Mouse (Mus musculus) hindbrain, embryonic 12.5 days (tissue): ENCODE results near the gene Tet3. TPM values are rescaled to one million over a fixed set of nuclear protein-coding genes. Genes with fewer than 3 reads are reported as not detected.

Experiments used
- ATAC-seq: fragments of 200-750 bp; cut with Nextera tagmentation; 2 replicates; pipeline ENCODE4 v1.8.0; 2017; ENCODE audit warnings: moderate TSS enrichment; ENCODE audit not compliant: low FRiP score
- H3K27ac ChIP-seq: fragments of 300-500 bp; sonication (generic); 2 replicates; pipeline ENCODE4 v1.5.1; 2016; ENCODE audit warnings: mild to moderate bottlenecking
- H3K27me3 ChIP-seq: fragments of 300-500 bp; sonication (generic); 2 replicates; pipeline ENCODE4 v1.6.1; 2016; ENCODE audit warnings: mild to moderate bottlenecking
- H3K36me3 ChIP-seq: fragments of 300-500 bp; sonication (generic); 2 replicates; pipeline ENCODE4 v1.6.1; 2016; ENCODE audit warnings: mild to moderate bottlenecking
- H3K4me1 ChIP-seq: fragments of 300-500 bp; sonication (generic); 2 replicates; pipeline ENCODE4 v1.6.1; 2016
- H3K4me2 ChIP-seq: fragments of 300-500 bp; sonication (generic); replicated peaks from 2 replicates; pipeline ENCODE4 v1.6.1; 2016; ENCODE audit warnings: mild to moderate bottlenecking
- H3K4me3 ChIP-seq: fragments of 300-500 bp; sonication (generic); 2 replicates; pipeline ENCODE4 v1.5.1; 2016; ENCODE audit warnings: mild to moderate bottlenecking
- H3K9ac ChIP-seq: fragments of 300-500 bp; sonication (generic); 2 replicates; pipeline ENCODE4 v1.6.1; 2016; ENCODE audit warnings: mild to moderate bottlenecking, moderate library complexity
- H3K9me3 ChIP-seq: fragments of 300-500 bp; sonication (generic); replicated peaks from 2 replicates; pipeline ENCODE4 v1.6.1; 2016; ENCODE audit warnings: mild to moderate bottlenecking
- WGBS: fragments of 180-500 bp; shearing (Covaris S2); methylation state at CpG from one replicate; pipeline ENCODE4 v1.1.7; 2016; 5-methylcytosine and 5-hydroxymethylcytosine counted together
- polyA plus RNA-seq: library from polyadenylated mRNA; unstranded; fragments of >200 nt; fragmentation: Nextera tagmentation; extraction: Ambion mirVana; gene quantifications from 2 replicates; pipeline ENCODE4 v1.2.1, GENCODE M21; 2016

The Tet3 gene
- polyA plus RNA-seq, 1 experiment from 2014 or later = 63.9 TPM

GRCm38 (mm10) chr6:83445796-83446195 lies 13.1 kb downstream of the Tet3 start:
- H3K36me3 ChIP-seq = peaks cover 29% of the 10 kb centered on the region; the same call in 1 of the 2 replicates
- ATAC-seq = no peak

GRCm38 (mm10) chr6:83443441-83444340 lies 15.2 kb downstream of the Tet3 start:
- H3K9me3 ChIP-seq = no peaks in the 10 kb centered on the region
- 0 out of 2 replicates have a peak overlapping the region, but pooled peaks have one; percentile 10 for H3K4me3 ChIP-seq
- WGBS = 10% methylated on average over 12 of the region's 13 CpGs
- peak overlapping the region; percentile 65 for H3K4me2 ChIP-seq
- H3K27me3 ChIP-seq = no peaks in the 10 kb centered on the region
- ATAC-seq = peak; percentile 21; the same call in 1 of the 2 replicates
- 0 out of 2 replicates have a peak, but pooled peaks cover 20% of the 10 kb centered on the region for H3K36me3 ChIP-seq
- peaks cover 73% of the 10 kb centered on the region for H3K4me1 ChIP-seq
- H3K27ac ChIP-seq = peak overlapping the region; percentile 95
- peak overlapping the region; percentile 27; the same call in 1 of the 2 replicates for H3K9ac ChIP-seq

More at GRCm38 (mm10) chr6:83445796-83446195, 13.1 kb downstream of the Tet3 start:
- H3K9ac ChIP-seq = no peak overlapping the region
- no peaks in the 10 kb centered on the region for H3K9me3 ChIP-seq
- no peak overlapping the region for H3K4me3 ChIP-seq
- no peak overlapping the region for H3K4me2 ChIP-seq
- 82% methylated on average over 2 of the region's 2 CpGs for WGBS
- no peaks in the 10 kb centered on the region for H3K27me3 ChIP-seq
- H3K4me1 ChIP-seq = peaks cover 74% of the 10 kb centered on the region
- H3K27ac ChIP-seq = no peak overlapping the region

GRCm38 (mm10) chr6:83442639-83443038 lies 16.2 kb downstream of the Tet3 start:
- Histone ChIP-seq H3K9me3 (no peaks in the 10 kb centered on the region), H3K9ac (peak overlapping the region; percentile 88; the same call in 1 of the 2 replicates), H3K36me3 (peaks cover 20% of the 10 kb centered on the region; the same call in 1 of the 2 replicates), H3K27ac (peak overlapping the region; percentile 95), H3K27me3 (no peaks in the 10 kb centered on the region), H3K4me3 (peak overlapping the region; percentile 70; the same call in 1 of the 2 replicates), H3K4me2 (peak overlapping the region; percentile 65), H3K4me1 (peaks cover 83% of the 10 kb centered on the region)
- 43% methylated on average over 3 of the region's 3 CpGs for WGBS
- no peak for ATAC-seq

GRCm38 (mm10) chr6:83441259-83442061 lies 17.4 kb downstream of the Tet3 start:
- Histone ChIP-seq H3K9ac (peak overlapping the region; percentile 88), H3K27me3 (no peaks in the 10 kb centered on the region), H3K4me1 (peaks cover 80% of the 10 kb centered on the region), H3K27ac (peak overlapping the region; percentile 95), H3K9me3 (no peaks in the 10 kb centered on the region), H3K4me3 (peak overlapping the region; percentile 70), H3K4me2 (peak overlapping the region; percentile 65), H3K36me3 (peaks cover 13% of the 10 kb centered on the region; the same call in 1 of the 2 replicates)
- WGBS = under 1% methylated on average over 45 of the region's 48 CpGs
- ATAC-seq = peak; percentile 87

GRCm38 (mm10) chr6:83440510-83441258 lies 18.2 kb downstream of the Tet3 start:
- peak overlapping the region; percentile 70 for H3K4me3 ChIP-seq
- no peaks in the 10 kb centered on the region for H3K27me3 ChIP-seq
- H3K36me3 ChIP-seq = peaks cover 13% of the 10 kb centered on the region; the same call in 1 of the 2 replicates
- WGBS = 1% methylated on average over 26 of the region's 26 CpGs
- peak overlapping the region; percentile 65 for H3K4me2 ChIP-seq
- peak; percentile 57 for ATAC-seq
- peak overlapping the region; percentile 95 for H3K27ac ChIP-seq
- H3K4me1 ChIP-seq = peaks cover 80% of the 10 kb centered on the region
- no peaks in the 10 kb centered on the region for H3K9me3 ChIP-seq
- peak overlapping the region; percentile 88 for H3K9ac ChIP-seq

- 14% methylated on average over 3 of the region's 3 CpGs for WGBS
- H3K4me3 ChIP-seq = peak overlapping the region; percentile 70
- H3K9me3 ChIP-seq = no peaks in the 10 kb centered on the region
- peaks cover 11% of the 10 kb centered on the region; the same call in 1 of the 2 replicates for H3K36me3 ChIP-seq
- peak overlapping the region; percentile 65 for H3K4me2 ChIP-seq
- H3K27me3 ChIP-seq = no peaks in the 10 kb centered on the region
- H3K4me1 ChIP-seq = peaks cover 80% of the 10 kb centered on the region
- H3K27ac ChIP-seq = peak overlapping the region; percentile 95
- peak overlapping the region; percentile 88 for H3K9ac ChIP-seq
- ATAC-seq = no peak
Measured at GRCm38 (mm10) chr6:83440197-83440509, 18.7 kb downstream of the Tet3 start.

GRCm38 (mm10) chr6:83439781-83440180 lies 19.1 kb downstream of the Tet3 start:
- peak overlapping the region; percentile 88 for H3K9ac ChIP-seq
- peak overlapping the region; percentile 95; the same call in 1 of the 2 replicates for H3K27ac ChIP-seq
- no peak for ATAC-seq
- H3K4me3 ChIP-seq = peak overlapping the region; percentile 70
- H3K9me3 ChIP-seq = no peaks in the 10 kb centered on the region
- peaks cover 80% of the 10 kb centered on the region for H3K4me1 ChIP-seq
- no peaks in the 10 kb centered on the region for H3K27me3 ChIP-seq
- H3K4me2 ChIP-seq = peak overlapping the region; percentile 65
- H3K36me3 ChIP-seq = peaks cover 10% of the 10 kb centered on the region; the same call in 1 of the 2 replicates
- 72% methylated on average over 5 of the region's 5 CpGs for WGBS

- ATAC-seq = no peak
- peaks cover 12% of the 10 kb centered on the region; the same call in 1 of the 2 replicates for H3K36me3 ChIP-seq
- H3K4me2 ChIP-seq = peak overlapping the region; percentile 65
- H3K4me3 ChIP-seq = peak overlapping the region; percentile 70
- peaks cover 80% of the 10 kb centered on the region for H3K4me1 ChIP-seq
- H3K27me3 ChIP-seq = no peaks in the 10 kb centered on the region
- H3K27ac ChIP-seq = 0 out of 2 replicates have a peak overlapping the region, but pooled peaks have one; percentile 95
- no peaks in the 10 kb centered on the region for H3K9me3 ChIP-seq
- 82% methylated on average over 13 of the region's 13 CpGs for WGBS
- peak overlapping the region; percentile 88 for H3K9ac ChIP-seq
Measured at GRCm38 (mm10) chr6:83439119-83439767, 19.6 kb downstream of the Tet3 start.

GRCm38 (mm10) chr6:83438584-83438983 lies 20.3 kb downstream of the Tet3 start:
- Histone ChIP-seq H3K9me3 (no peaks in the 10 kb centered on the region), H3K27ac (no peak overlapping the region), H3K4me3 (no peak overlapping the region), H3K27me3 (no peaks in the 10 kb centered on the region), H3K9ac (0 out of 2 replicates have a peak overlapping the region, but pooled peaks have one; percentile 18), H3K4me2 (peak overlapping the region; percentile 65), H3K36me3 (peaks cover 12% of the 10 kb centered on the region; the same call in 1 of the 2 replicates), H3K4me1 (peaks cover 77% of the 10 kb centered on the region)
- no peak for ATAC-seq
- WGBS = 82% methylated on average over 3 of the region's 3 CpGs

GRCm38 (mm10) chr6:83437802-83438201 lies 21.1 kb downstream of the Tet3 start:
- Histone ChIP-seq H3K4me3 (no peak overlapping the region), H3K9ac (no peak overlapping the region), H3K4me2 (peak overlapping the region; percentile 65; the same call in 1 of the 2 replicates), H3K27ac (no peak overlapping the region), H3K27me3 (no peaks in the 10 kb centered on the region), H3K9me3 (no peaks in the 10 kb centered on the region), H3K4me1 (peaks cover 76% of the 10 kb centered on the region), H3K36me3 (peaks cover 14% of the 10 kb centered on the region)
- ATAC-seq = no peak
- WGBS = 40% methylated on average over 3 of the region's 3 CpGs

- Histone ChIP-seq H3K4me1 (peaks cover 71% of the 10 kb centered on the region), H3K36me3 (peaks cover 18% of the 10 kb centered on the region), H3K4me2 (no peak overlapping the region)
Measured at GRCm38 (mm10) chr6:83437225-83437624, 21.7 kb downstream of the Tet3 start.

More at GRCm38 (mm10) chr6:83437225-83437624, 21.7 kb downstream of the Tet3 start:
- no peaks in the 10 kb centered on the region for H3K9me3 ChIP-seq
- ATAC-seq = no peak
- no peaks in the 10 kb centered on the region for H3K27me3 ChIP-seq
- H3K27ac ChIP-seq = no peak overlapping the region
- no peak overlapping the region for H3K9ac ChIP-seq
- H3K4me3 ChIP-seq = no peak overlapping the region
- WGBS = 79% methylated on average over 3 of the region's 3 CpGs
